8 mouse cellular contexts compared by ENCODE assay signal in the genomic region with DNA sequence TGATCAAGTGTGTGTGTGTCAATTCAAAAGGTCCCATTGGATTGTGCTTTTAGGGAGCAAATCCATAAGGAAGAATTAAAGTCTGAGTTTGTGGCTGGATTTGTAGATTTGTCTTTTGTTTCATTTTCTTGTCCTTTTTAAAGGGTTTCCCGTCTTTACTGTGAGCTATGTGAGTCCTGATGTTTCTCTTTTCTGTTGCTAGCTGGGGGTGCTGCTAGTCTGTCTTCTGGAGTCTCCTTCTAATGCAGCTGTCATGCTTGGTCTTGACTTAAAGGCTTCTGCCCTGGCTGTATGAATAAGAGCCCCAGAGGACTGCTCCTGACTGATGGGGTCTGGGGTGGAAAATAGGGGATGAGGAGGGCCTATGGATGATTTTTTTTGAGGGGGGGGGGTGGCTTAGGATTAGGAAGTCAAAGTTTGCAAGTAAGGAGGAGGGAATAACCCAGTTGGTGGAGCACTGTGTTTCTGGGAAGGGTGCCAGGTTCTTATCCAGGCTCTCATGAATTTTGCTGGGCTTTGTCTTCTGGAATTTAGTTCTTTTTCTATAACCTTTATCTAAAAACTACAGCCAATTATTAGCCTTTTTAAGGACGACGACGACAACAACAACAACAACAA. TPM values are rescaled to one million over a fixed set of nuclear protein-coding genes. Genes with fewer than 3 reads are reported as not detected.
DNase-seq lines count a peak whose midpoint lies in the region; ATAC-seq and TF ChIP-seq lines count a peak whose summit lies in the region.

No protein-coding gene starts in this region.

- H3K4me1 ChIP-seq in hindbrain, embryonic 10.5 days (replicated peaks): peaks cover 12% of the 10 kb centered on the region
- peaks cover 4% of the 10 kb centered on the region for H3K4me1 ChIP-seq in hindbrain, embryonic 12.5 days
- no peaks in the 10 kb centered on the region for H3K4me1 ChIP-seq in ES-Bruce4 (ENCODE audit: control insufficient read depth, insufficient read depth, low read length)
- peaks cover 18% of the 10 kb centered on the region for H3K4me1 ChIP-seq in embryonic facial prominence, embryonic 10.5 days
- H3K4me1 ChIP-seq in limb, embryonic 14.5 days (ENCODE audit: control insufficient read depth, insufficient read depth, low read length): peaks cover 16% of the 10 kb centered on the region
- H3K4me1 ChIP-seq in stomach, embryonic 14.5 days (ENCODE audit: control insufficient read depth, insufficient read depth, low read length): peaks cover 17% of the 10 kb centered on the region

- H3K4me2 ChIP-seq in hindbrain, embryonic 12.5 days (replicated peaks): no peak overlapping the region; the same call in 1 of the 2 replicates
- peak overlapping the region; percentile 56; the same call in 1 of the 2 replicates for H3K4me2 ChIP-seq in limb, embryonic 14.5 days (replicated peaks; ENCODE audit: low read depth, low read length, severe bottlenecking)
- no peak overlapping the region; the same call in 1 of the 2 replicates for H3K4me2 ChIP-seq in stomach, embryonic 14.5 days (replicated peaks; ENCODE audit: low read depth, low read length)

- H3K27ac ChIP-seq in hindbrain, embryonic 10.5 days: peak overlapping the region; percentile 90
- no peak overlapping the region for H3K27ac ChIP-seq in hindbrain, embryonic 12.5 days
- H3K27ac ChIP-seq in ES-Bruce4 (ENCODE audit: insufficient read depth, low read length): no peak overlapping the region
- H3K27ac ChIP-seq in embryonic facial prominence, embryonic 10.5 days (replicated peaks): peak overlapping the region; percentile 89; the same call in 1 of the 2 replicates
- H3K27ac ChIP-seq in limb, embryonic 14.5 days (replicated peaks; ENCODE audit: low read depth, low read length): peak overlapping the region; percentile 68
- H3K27ac ChIP-seq in stomach, embryonic 14.5 days (ENCODE audit: low read length): peak overlapping the region; percentile 92

- DNase-seq in hindbrain, embryonic 10.5 days (ENCODE audit: low spot score): no peak
- DNase-seq in embryonic facial prominence, embryonic 10.5 days (ENCODE audit: low spot score): no peak
- peak; percentile 43 to 62 for DNase-seq in heart, postnatal 14 days
- DNase-seq in limb, embryonic 14.5 days (ENCODE audit: low spot score): peak; percentile 82

- WGBS in hindbrain, embryonic 10.5 days: 87% methylated on average over 4 of the region's 4 CpGs
- 85% methylated on average over 4 of the region's 4 CpGs for WGBS in hindbrain, embryonic 12.5 days
- 90% methylated on average over 4 of the region's 4 CpGs for WGBS in embryonic facial prominence, embryonic 10.5 days
- WGBS in limb, embryonic 14.5 days: 77% methylated on average over 4 of the region's 4 CpGs
- 61% methylated on average over 4 of the region's 4 CpGs for WGBS in stomach, embryonic 14.5 days

- no peaks in the 10 kb centered on the region for H3K9me3 ChIP-seq in hindbrain, embryonic 10.5 days
- no peaks in the 10 kb centered on the region for H3K9me3 ChIP-seq in hindbrain, embryonic 12.5 days (replicated peaks)
- H3K9me3 ChIP-seq in ES-Bruce4 (replicated peaks; ENCODE audit: control insufficient read depth, insufficient read depth, low read length, poor library complexity, severe bottlenecking): no peaks in the 10 kb centered on the region
- no peaks in the 10 kb centered on the region for H3K9me3 ChIP-seq in embryonic facial prominence, embryonic 10.5 days
- H3K9me3 ChIP-seq in limb, embryonic 14.5 days (ENCODE audit: control insufficient read depth, low read length): no peaks in the 10 kb centered on the region
- no peaks in the 10 kb centered on the region for H3K9me3 ChIP-seq in stomach, embryonic 14.5 days (ENCODE audit: control insufficient read depth, low read depth, low read length)

- no peak for TF ChIP-seq EP300 in ES-Bruce4 (IDR thresholded peaks at IDR 0.05; ENCODE audit: insufficient read depth, low read depth, low read length)

- no peak for ATAC-seq in hindbrain, embryonic 12.5 days (ENCODE audit: low FRiP score)
- no peak for ATAC-seq in limb, embryonic 14.5 days (ENCODE audit: low FRiP score, low read depth)
- ATAC-seq in stomach, embryonic 14.5 days (ENCODE audit: insufficient number of reproducible peaks, insufficient read depth, low FRiP score, low read depth): peak; percentile 15; the same call in 1 of the 2 replicates
- ATAC-seq in granulocyte monocyte progenitor cell, adult 5-6 weeks (replicated peaks; ENCODE audit: poor library complexity, severe bottlenecking): no peak

- no peak overlapping the region for H3K9ac ChIP-seq in hindbrain, embryonic 12.5 days
- H3K9ac ChIP-seq in ES-Bruce4 (ENCODE audit: low read depth, poor library complexity, severe bottlenecking): 0 out of 2 replicates have a peak overlapping the region, but pooled peaks have one; percentile 42
- H3K9ac ChIP-seq in limb, embryonic 14.5 days (ENCODE audit: low read depth, low read length, severe bottlenecking): no peak overlapping the region
- H3K9ac ChIP-seq in stomach, embryonic 14.5 days (replicated peaks; ENCODE audit: low read depth, low read length): no peak overlapping the region

- no peaks in the 10 kb centered on the region for H3K27me3 ChIP-seq in hindbrain, embryonic 10.5 days (ENCODE audit: insufficient read depth, poor library complexity, severe bottlenecking)
- no peaks in the 10 kb centered on the region for H3K27me3 ChIP-seq in hindbrain, embryonic 12.5 days
- H3K27me3 ChIP-seq in ES-Bruce4 (ENCODE audit: control insufficient read depth, insufficient read depth, low read length, poor library complexity, severe bottlenecking): no peaks in the 10 kb centered on the region
- no peaks in the 10 kb centered on the region for H3K27me3 ChIP-seq in embryonic facial prominence, embryonic 10.5 days (replicated peaks; ENCODE audit: low read depth, poor library complexity, severe bottlenecking)
- no peaks in the 10 kb centered on the region for H3K27me3 ChIP-seq in limb, embryonic 14.5 days (ENCODE audit: control insufficient read depth, insufficient read depth, low read length)
- no peaks in the 10 kb centered on the region for H3K27me3 ChIP-seq in stomach, embryonic 14.5 days (ENCODE audit: control insufficient read depth, insufficient read depth, low read length)

- intact Hi-C loops in heart, postnatal 14 days (cut with DNase I): loop anchor here (5.0 to 10.0 kb wide), 2 partner anchors 254 to 511 kb away; no protein-coding TSS in a partner anchor

- TF ChIP-seq CTCF in ES-Bruce4 (IDR thresholded peaks at IDR 0.05; ENCODE audit: low read depth, low read length): no peak

- H3K36me3 ChIP-seq in hindbrain, embryonic 10.5 days: no peaks in the 10 kb centered on the region
- H3K36me3 ChIP-seq in hindbrain, embryonic 12.5 days: no peaks in the 10 kb centered on the region
- no peaks in the 10 kb centered on the region for H3K36me3 ChIP-seq in ES-Bruce4 (ENCODE audit: control insufficient read depth, insufficient read depth, low read length, poor library complexity, severe bottlenecking)
- H3K36me3 ChIP-seq in embryonic facial prominence, embryonic 10.5 days (replicated peaks): no peaks in the 10 kb centered on the region
- H3K36me3 ChIP-seq in limb, embryonic 14.5 days (ENCODE audit: control insufficient read depth, insufficient read depth, low read length): no peaks in the 10 kb centered on the region
- no peaks in the 10 kb centered on the region for H3K36me3 ChIP-seq in stomach, embryonic 14.5 days (ENCODE audit: control insufficient read depth, insufficient read depth, low read length)

- no peak overlapping the region for H3K4me3 ChIP-seq in hindbrain, embryonic 10.5 days
- no peak overlapping the region for H3K4me3 ChIP-seq in hindbrain, embryonic 12.5 days
- H3K4me3 ChIP-seq in ES-Bruce4 (ENCODE audit: low read depth, low read length): no peak overlapping the region
- no peak overlapping the region for H3K4me3 ChIP-seq in embryonic facial prominence, embryonic 10.5 days
- H3K4me3 ChIP-seq in limb, embryonic 14.5 days (replicated peaks; ENCODE audit: low read length): no peak overlapping the region
- no peak overlapping the region for H3K4me3 ChIP-seq in stomach, embryonic 14.5 days (ENCODE audit: low read depth, low read length)

- no peak for TF ChIP-seq POLR2A in ES-Bruce4 (IDR thresholded peaks at IDR 0.05; ENCODE audit: insufficient read depth, low read length)
- TF ChIP-seq POLR2A in limb, embryonic 14.5 days (IDR thresholded peaks at IDR 0.05; ENCODE audit: borderline replicate concordance, extremely low read depth, insufficient read depth, insufficient read length): no peak

RNA-seq across cellular contexts. Expression of a gene that starts 1.1 kb away (rescaled TPM):
- polyA plus RNA-seq in hindbrain, embryonic 10.5 days (2016; fragmentation: Nextera tagmentation; extraction: Ambion mirVana): 6.2 and 7.5 TPM in 2 replicates
- 8.7 and 10.2 TPM in 2 replicates for polyA plus RNA-seq in hindbrain, embryonic 12.5 days (2016; fragmentation: Nextera tagmentation; extraction: Ambion mirVana)
- polyA plus RNA-seq in ES-Bruce4 (2011; ENCODE audit: insufficient read depth, insufficient read length, low read depth, missing spikeins): 22.0 and 22.2 TPM in 2 replicates
- polyA plus RNA-seq in embryonic facial prominence, embryonic 10.5 days (2016; fragmentation: Nextera tagmentation; extraction: Ambion mirVana): 6.7 and 7.3 TPM in 2 replicates
- total RNA-seq in heart, postnatal 14 days (2021): 1 to 10 TPM; 6.0 to 6.7 TPM
- polyA plus RNA-seq in limb, embryonic 14.5 days (2012; rRNA removed): 5.1 and 5.7 TPM in 2 replicates
- polyA plus RNA-seq in limb, embryonic 14.5 days (2014; fragmentation: Nextera tagmentation; extraction: Ambion mirVana): 7.8 and 10.9 TPM in 2 replicates
- polyA plus RNA-seq in stomach, embryonic 14.5 days (2014; fragmentation: Nextera tagmentation; extraction: Ambion mirVana): 8.1 and 11.5 TPM in 2 replicates
- 9.1 and 15.5 TPM in 2 replicates for total RNA-seq in granulocyte monocyte progenitor cell, adult 5-6 weeks (2014; fragmentation: Nextera tagmentation)
- 7.1 and 9.0 TPM in 2 replicates for total RNA-seq in granulocyte monocyte progenitor cell, adult 5-6 weeks (2017)

Comparison
In these comparisons a context has a peak if more than half of its experiments do, and no peak if none do; other contexts are left out.
1. H3K27ac ChIP-seq: peak in hindbrain, embryonic 10.5 days (single experiment), embryonic facial prominence, embryonic 10.5 days (single experiment), limb, embryonic 14.5 days (single experiment) and stomach, embryonic 14.5 days (single experiment); none in hindbrain, embryonic 12.5 days (single experiment) and ES-Bruce4 (single experiment).
2. DNase-seq: peak in heart, postnatal 14 days (2 of 2) and limb, embryonic 14.5 days (single experiment); none in hindbrain, embryonic 10.5 days (single experiment) and embryonic facial prominence, embryonic 10.5 days (single experiment).